Mouse (Mus musculus) liver, embryonic 14.5 days (tissue): ENCODE data around the gene Wwc2.

Source experiments
- CTCF ChIP-seq: IDR thresholded peaks from 2 replicates; pipeline ENCODE4 v1.5.1; 2016; ENCODE audit warnings: antibody characterized with exemption, low read depth, control low read depth
- EP300 ChIP-seq: IDR thresholded peaks from 2 replicates; pipeline ENCODE4 v1.6.1; 2016; ENCODE audit warnings: antibody characterized with exemption, low read depth

GRCm38 (mm10) chr8:48010977-48011376, 20.3 kb upstream of the Wwc2 start:
- TF ChIP-seq CTCF: no peak; the same call in 1 of the 2 replicates
- no peak for TF ChIP-seq EP300
